Mouse (Mus musculus): Measurements from ENCODE around the gene Slc35e1. TPM values are rescaled to one million over a fixed set of nuclear protein-coding genes. Genes with fewer than 3 reads are reported as not detected.
A peak's percentile ranks its signal among the peaks of the same experiment; 100 is the strongest.

Slc35e1 gene
- polyA plus RNA-seq (2015; fragmentation: Nextera tagmentation; extraction: Ambion mirVana), result 5.7 and 8.2 TPM in 2 replicates

DNA sequence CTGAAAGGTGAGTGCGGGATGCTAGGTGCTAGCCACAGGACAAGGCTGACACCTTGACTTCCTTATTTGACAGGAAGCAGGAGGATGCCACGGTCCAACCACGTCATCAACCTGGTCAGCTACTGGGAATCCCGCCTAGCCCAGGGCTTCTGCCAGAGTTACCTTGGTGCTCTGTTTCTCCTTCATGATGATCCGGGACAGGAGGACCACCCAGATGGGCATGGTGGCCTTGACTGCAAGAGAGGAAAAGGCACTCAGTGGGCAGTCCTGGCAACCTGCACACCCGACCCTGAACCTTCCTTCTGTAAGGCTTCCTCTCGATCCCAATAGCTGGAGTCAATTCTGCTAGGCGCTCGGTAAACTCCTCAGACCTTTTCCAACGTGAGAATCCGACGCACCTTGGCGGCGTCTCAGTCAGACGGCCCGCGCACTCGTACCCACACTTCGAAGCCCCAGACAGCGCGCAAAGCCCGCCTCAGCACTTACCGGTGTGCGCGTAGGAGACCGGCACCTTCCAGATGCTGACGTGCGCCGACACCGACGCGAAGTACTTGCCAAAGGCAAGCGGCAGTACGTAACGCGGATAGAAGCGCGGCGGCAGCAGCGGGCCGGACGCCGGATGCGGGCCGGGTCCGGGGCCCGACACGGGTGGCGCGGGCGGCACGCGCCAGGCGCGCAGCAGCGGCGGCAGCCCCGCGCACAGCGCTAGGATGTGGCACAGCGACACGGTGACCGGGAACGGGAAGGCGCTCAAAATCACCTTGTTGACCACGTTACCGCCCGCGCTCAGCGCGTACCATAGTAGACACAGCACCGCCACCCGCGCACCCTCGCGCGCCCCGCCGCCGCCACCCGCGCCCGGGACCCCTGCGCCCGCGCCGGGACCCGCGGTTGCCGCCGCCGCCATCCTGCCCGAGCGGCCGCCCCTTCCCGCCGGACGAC lies at the start of gene Slc35e1:
TSS of gene Slc35e1 (minus strand) at position 935 of the 942 bp plus-strand sequence.
- H3K4me2 ChIP-seq (ENCODE audit: low read length), result peak within 1 kb of the TSS; percentile 91
- peak; percentile 74 for ATAC-seq
- 1% methylated on average over 64 of the region's 98 CpGs for WGBS
- no peaks in the 10 kb centered on the region for H3K27me3 ChIP-seq (replicated peaks; ENCODE audit: control insufficient read depth, insufficient read depth, low read length)
- peak within 1 kb of the TSS; percentile 85 for H3K27ac ChIP-seq (ENCODE audit: low read depth, low read length)
- H3K4me1 ChIP-seq (ENCODE audit: control insufficient read depth, insufficient read depth, low read depth, low read length), result peaks cover 24% of the 10 kb centered on the region
- H3K9ac ChIP-seq (ENCODE audit: low read depth, low read length), result peak within 1 kb of the TSS; percentile 68
- peaks cover 21% of the 10 kb centered on the region for H3K36me3 ChIP-seq (ENCODE audit: control insufficient read depth, insufficient read depth, low read length)
- H3K4me3 ChIP-seq (ENCODE audit: low read length), result peak within 1 kb of the TSS; percentile 84
- no peaks in the 10 kb centered on the region for H3K9me3 ChIP-seq (ENCODE audit: control insufficient read depth, low read length)

DNA sequence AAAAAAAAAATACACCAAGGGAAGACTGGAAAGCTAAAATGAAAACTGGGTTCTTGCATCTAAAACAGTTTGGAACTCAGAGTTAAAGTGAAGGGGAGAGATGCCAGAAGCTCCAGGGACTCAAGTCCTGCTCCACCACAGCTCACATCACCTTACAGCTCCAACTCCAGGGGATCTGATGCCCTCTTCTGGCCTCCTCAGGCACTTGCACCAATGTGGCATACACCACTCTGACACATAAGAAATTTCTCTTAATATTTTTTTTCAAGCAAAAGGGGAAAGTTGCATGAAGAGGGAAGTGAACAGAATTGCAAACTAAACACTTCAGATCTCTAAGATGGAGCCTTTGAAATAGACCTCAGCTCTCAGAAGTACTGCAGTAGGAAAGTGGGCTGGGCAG lies 46.8 kb upstream of the Slc35e1 start:
- no peaks in the 10 kb centered on the region for H3K4me1 ChIP-seq (ENCODE audit: control insufficient read depth, insufficient read depth, low read depth, low read length)
- H3K27ac ChIP-seq (ENCODE audit: low read depth, low read length), result no peak overlapping the region
- H3K4me2 ChIP-seq (ENCODE audit: low read length), result no peak overlapping the region
- peaks cover 4% of the 10 kb centered on the region; the same call in 1 of the 2 replicates for H3K36me3 ChIP-seq (ENCODE audit: control insufficient read depth, insufficient read depth, low read length)
- ATAC-seq, result no peak
- H3K4me3 ChIP-seq (ENCODE audit: low read length), result no peak overlapping the region
- no peaks in the 10 kb centered on the region for H3K27me3 ChIP-seq (replicated peaks; ENCODE audit: control insufficient read depth, insufficient read depth, low read length)
- H3K9ac ChIP-seq (ENCODE audit: low read depth, low read length), result no peak overlapping the region
- no peaks in the 10 kb centered on the region for H3K9me3 ChIP-seq (ENCODE audit: control insufficient read depth, low read length)

DNA sequence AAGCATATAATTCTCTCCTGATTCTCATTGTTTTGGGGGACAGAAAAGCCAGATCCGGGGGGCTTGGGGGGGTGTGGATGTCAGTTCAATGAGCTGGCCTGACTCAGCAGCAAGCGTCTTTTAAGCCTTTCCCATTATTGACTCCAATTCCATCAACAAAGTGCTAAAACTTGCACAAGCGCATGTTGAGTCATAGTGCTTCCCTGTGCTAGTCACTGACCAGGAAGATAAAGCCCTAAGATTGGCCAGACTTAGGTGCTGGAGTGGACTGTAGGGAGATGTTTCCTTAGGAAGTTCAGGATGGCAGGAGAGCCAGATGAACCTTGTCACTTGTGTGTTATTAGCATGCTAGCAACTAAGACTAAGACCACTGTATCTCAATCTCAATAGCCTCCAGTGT lies 42.5 kb upstream of the Slc35e1 start:
- no peaks in the 10 kb centered on the region for H3K27me3 ChIP-seq (replicated peaks; ENCODE audit: control insufficient read depth, insufficient read depth, low read length)
- H3K9ac ChIP-seq (ENCODE audit: low read depth, low read length), result no peak overlapping the region
- no peaks in the 10 kb centered on the region for H3K4me1 ChIP-seq (ENCODE audit: control insufficient read depth, insufficient read depth, low read depth, low read length)
- no peak for ATAC-seq
- WGBS, result 94% methylated on average over 3 of the region's 3 CpGs
- H3K27ac ChIP-seq (ENCODE audit: low read depth, low read length), result no peak overlapping the region
- H3K36me3 ChIP-seq (ENCODE audit: control insufficient read depth, insufficient read depth, low read length), result no peaks in the 10 kb centered on the region
- H3K4me2 ChIP-seq (ENCODE audit: low read length), result no peak overlapping the region
- no peak overlapping the region for H3K4me3 ChIP-seq (ENCODE audit: low read length)
- no peaks in the 10 kb centered on the region for H3K9me3 ChIP-seq (ENCODE audit: control insufficient read depth, low read length)

DNA sequence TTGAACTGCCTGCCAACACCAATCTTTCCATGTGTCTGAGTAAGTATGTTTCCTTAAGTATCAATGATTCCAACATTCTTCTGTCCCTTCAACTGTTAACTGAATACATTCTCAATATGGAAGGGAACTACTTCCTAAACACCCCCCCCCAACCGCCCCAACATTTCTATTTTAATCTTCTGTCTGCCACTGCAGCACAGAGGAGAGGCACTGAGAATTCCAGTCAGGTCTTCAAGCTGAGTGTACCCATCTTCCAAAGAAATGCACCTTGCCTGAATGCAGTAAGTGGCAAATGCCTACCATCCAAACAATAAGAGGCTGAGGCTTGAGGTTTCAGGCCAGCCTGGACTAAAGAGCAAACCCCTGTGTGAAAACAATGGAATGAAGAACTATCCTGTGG lies 39.7 kb upstream of the Slc35e1 start:
- Histone ChIP-seq H3K27me3 (replicated peaks; ENCODE audit: control insufficient read depth, insufficient read depth, low read length) (no peaks in the 10 kb centered on the region), H3K4me1 (ENCODE audit: control insufficient read depth, insufficient read depth, low read depth, low read length) (no peaks in the 10 kb centered on the region), H3K9ac (ENCODE audit: low read depth, low read length) (no peak overlapping the region), H3K9me3 (ENCODE audit: control insufficient read depth, low read length) (no peaks in the 10 kb centered on the region), H3K4me2 (ENCODE audit: low read length) (no peak overlapping the region), H3K4me3 (ENCODE audit: low read length) (no peak overlapping the region), H3K36me3 (ENCODE audit: control insufficient read depth, insufficient read depth, low read length) (no peaks in the 10 kb centered on the region), H3K27ac (ENCODE audit: low read depth, low read length) (no peak overlapping the region)
- no peak for ATAC-seq
- WGBS, result 100% methylated on average over 1 of the region's 1 CpGs

DNA sequence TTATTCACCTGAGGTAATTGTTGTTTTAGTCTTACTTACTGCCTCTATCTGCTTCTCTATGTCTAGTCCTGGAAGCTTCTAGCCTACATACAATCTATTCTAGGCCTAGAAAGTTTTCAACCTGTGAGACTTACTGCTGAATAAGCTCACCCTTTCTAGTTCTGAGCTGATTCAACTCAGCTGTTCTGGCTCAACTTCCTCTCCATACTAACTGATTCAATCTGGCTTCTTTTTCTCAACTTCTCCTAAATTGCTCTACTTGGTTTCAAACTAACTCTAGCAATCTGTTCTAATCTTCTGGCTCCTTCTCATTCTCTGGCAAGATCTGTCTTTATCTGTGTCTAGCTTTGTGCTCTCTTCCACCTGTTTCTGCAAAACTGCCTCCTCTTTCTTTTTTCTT lies 29.5 kb upstream of the Slc35e1 start:
- Histone ChIP-seq H3K4me1 (ENCODE audit: control insufficient read depth, insufficient read depth, low read depth, low read length) (no peaks in the 10 kb centered on the region; the same call in 1 of the 2 replicates), H3K27ac (ENCODE audit: low read depth, low read length) (no peak overlapping the region), H3K9me3 (ENCODE audit: control insufficient read depth, low read length) (no peaks in the 10 kb centered on the region), H3K4me2 (ENCODE audit: low read length) (no peak overlapping the region), H3K4me3 (ENCODE audit: low read length) (no peak overlapping the region), H3K36me3 (ENCODE audit: control insufficient read depth, insufficient read depth, low read length) (no peaks in the 10 kb centered on the region), H3K9ac (ENCODE audit: low read depth, low read length) (no peak overlapping the region), H3K27me3 (replicated peaks; ENCODE audit: control insufficient read depth, insufficient read depth, low read length) (no peaks in the 10 kb centered on the region)
- ATAC-seq, result no peak

DNA sequence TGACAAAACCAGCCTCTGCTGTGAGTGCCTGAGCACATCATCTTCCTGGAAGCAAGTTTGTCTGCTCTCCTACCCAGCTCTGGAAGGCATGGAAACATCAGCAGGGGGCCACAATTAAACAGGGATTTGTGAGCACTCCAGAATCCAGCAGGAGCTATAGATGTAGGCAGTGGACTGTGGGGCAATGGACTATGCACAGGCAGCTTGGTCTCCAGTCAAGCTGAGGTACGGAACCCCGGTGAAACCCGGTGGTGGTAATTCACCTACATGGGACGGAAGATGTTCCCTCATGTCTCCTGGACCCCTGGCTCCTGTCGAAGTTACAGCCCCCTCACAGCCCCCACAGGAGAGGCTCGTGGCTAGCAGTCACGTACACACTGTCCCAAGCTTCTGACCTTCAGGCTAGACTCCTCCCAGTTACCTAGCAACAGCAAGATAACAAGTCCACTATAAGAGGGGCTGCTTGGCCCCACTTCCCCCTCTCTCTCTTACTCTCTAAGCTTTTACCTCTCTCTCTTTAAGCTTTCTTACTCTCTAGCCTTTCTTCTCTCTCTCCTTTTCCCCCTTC lies 25.1 kb upstream of the Slc35e1 start:
- no peaks in the 10 kb centered on the region for H3K27me3 ChIP-seq (replicated peaks; ENCODE audit: control insufficient read depth, insufficient read depth, low read length)
- no peaks in the 10 kb centered on the region for H3K9me3 ChIP-seq (ENCODE audit: control insufficient read depth, low read length)
- H3K4me1 ChIP-seq (ENCODE audit: control insufficient read depth, insufficient read depth, low read depth, low read length), result no peaks in the 10 kb centered on the region; the same call in 1 of the 2 replicates
- H3K27ac ChIP-seq (ENCODE audit: low read depth, low read length), result no peak overlapping the region
- H3K4me2 ChIP-seq (ENCODE audit: low read length), result no peak overlapping the region
- ATAC-seq, result no peak
- no peak overlapping the region for H3K9ac ChIP-seq (ENCODE audit: low read depth, low read length)
- 77% methylated on average over 7 of the region's 7 CpGs for WGBS
- no peaks in the 10 kb centered on the region for H3K36me3 ChIP-seq (ENCODE audit: control insufficient read depth, insufficient read depth, low read length)
- no peak overlapping the region for H3K4me3 ChIP-seq (ENCODE audit: low read length)

DNA sequence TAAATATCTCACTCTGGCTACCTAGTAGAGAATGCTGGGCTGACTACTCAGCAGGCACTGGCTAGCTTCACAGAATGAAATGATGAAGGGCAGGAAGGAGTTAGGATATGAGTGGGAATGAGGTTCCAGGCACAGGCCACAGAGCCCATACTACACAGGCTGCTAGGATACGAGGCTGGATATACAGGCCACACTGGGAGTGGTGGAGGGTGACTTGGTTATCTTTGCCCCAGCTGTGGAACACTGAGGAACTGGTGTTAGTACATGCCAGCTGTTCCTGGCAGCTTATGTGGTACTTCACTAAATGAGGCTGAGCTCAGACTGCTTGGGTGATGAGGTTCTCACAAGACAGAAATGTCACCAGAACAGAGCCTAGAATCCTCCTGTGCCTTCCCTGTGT lies 20.7 kb upstream of the Slc35e1 start:
- no peak for ATAC-seq
- Histone ChIP-seq H3K27me3 (replicated peaks; ENCODE audit: control insufficient read depth, insufficient read depth, low read length) (no peaks in the 10 kb centered on the region), H3K27ac (ENCODE audit: low read depth, low read length) (no peak overlapping the region), H3K4me3 (ENCODE audit: low read length) (no peak overlapping the region), H3K4me1 (ENCODE audit: control insufficient read depth, insufficient read depth, low read depth, low read length) (no peaks in the 10 kb centered on the region; the same call in 1 of the 2 replicates), H3K4me2 (ENCODE audit: low read length) (no peak overlapping the region), H3K9ac (ENCODE audit: low read depth, low read length) (no peak overlapping the region), H3K9me3 (ENCODE audit: control insufficient read depth, low read length) (no peaks in the 10 kb centered on the region), H3K36me3 (ENCODE audit: control insufficient read depth, insufficient read depth, low read length) (no peaks in the 10 kb centered on the region)
- 78% methylated on average over 1 of the region's 1 CpGs for WGBS

DNA sequence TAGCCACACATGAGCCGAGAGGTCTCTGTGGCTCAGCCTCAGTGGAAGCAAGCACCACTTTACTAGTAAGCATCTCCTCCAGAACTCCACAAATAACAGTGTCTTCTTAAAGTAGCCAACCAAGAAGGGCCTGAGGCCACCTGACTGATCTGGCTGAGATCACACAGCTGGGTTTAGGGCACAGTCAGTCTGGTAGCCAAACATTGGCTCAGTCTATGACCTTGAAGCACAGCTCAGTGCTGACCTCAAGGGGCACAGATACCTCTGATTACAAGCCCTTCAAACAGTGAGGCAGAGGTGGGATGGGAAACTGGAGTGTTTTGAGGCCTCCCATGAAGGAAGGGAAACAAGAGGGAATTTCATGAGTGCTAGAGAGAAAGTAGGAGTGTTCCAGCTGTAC lies 20.2 kb upstream of the Slc35e1 start:
- ATAC-seq, result no peak
- WGBS, result 88% methylated on average over 1 of the region's 1 CpGs
- Histone ChIP-seq H3K36me3 (ENCODE audit: control insufficient read depth, insufficient read depth, low read length) (no peaks in the 10 kb centered on the region), H3K9ac (ENCODE audit: low read depth, low read length) (no peak overlapping the region), H3K4me3 (ENCODE audit: low read length) (no peak overlapping the region), H3K4me2 (ENCODE audit: low read length) (no peak overlapping the region), H3K4me1 (ENCODE audit: control insufficient read depth, insufficient read depth, low read depth, low read length) (no peaks in the 10 kb centered on the region; the same call in 1 of the 2 replicates), H3K9me3 (ENCODE audit: control insufficient read depth, low read length) (no peaks in the 10 kb centered on the region), H3K27ac (ENCODE audit: low read depth, low read length) (no peak overlapping the region), H3K27me3 (replicated peaks; ENCODE audit: control insufficient read depth, insufficient read depth, low read length) (no peaks in the 10 kb centered on the region)

DNA sequence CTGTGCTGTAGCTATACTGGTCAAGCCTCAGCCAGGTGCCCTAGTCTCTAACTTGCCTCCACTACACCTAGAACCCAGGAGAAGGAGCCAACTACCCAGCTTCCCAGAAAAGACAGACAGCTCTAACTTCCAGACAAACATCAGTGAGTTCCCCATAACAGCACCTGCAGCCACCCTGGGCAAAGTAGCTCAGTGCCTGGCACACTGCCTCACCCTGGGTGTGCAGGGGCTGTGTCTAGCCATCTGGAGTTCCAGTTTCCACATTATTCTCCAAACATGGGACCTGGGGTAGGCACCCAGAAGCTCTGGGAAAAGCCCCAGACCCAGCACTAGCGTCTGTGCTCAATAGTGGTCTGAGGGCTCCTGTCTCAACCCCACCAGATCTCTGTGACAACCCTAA lies 15.1 kb upstream of the Slc35e1 start:
- no peaks in the 10 kb centered on the region for H3K36me3 ChIP-seq (ENCODE audit: control insufficient read depth, insufficient read depth, low read length)
- H3K27me3 ChIP-seq (replicated peaks; ENCODE audit: control insufficient read depth, insufficient read depth, low read length), result no peaks in the 10 kb centered on the region
- H3K4me1 ChIP-seq (ENCODE audit: control insufficient read depth, insufficient read depth, low read depth, low read length), result peaks cover 8% of the 10 kb centered on the region
- 82% methylated on average over 1 of the region's 1 CpGs for WGBS
- no peak overlapping the region for H3K9ac ChIP-seq (ENCODE audit: low read depth, low read length)
- no peak for ATAC-seq
- H3K27ac ChIP-seq (ENCODE audit: low read depth, low read length), result no peak overlapping the region
- no peak overlapping the region for H3K4me3 ChIP-seq (ENCODE audit: low read length)
- H3K9me3 ChIP-seq (ENCODE audit: control insufficient read depth, low read length), result no peaks in the 10 kb centered on the region
- H3K4me2 ChIP-seq (ENCODE audit: low read length), result no peak overlapping the region

Data from hindbrain, embryonic 16.5 days (tissue).